7 mouse cellular contexts compared by ENCODE assay signal in genomic region chr2:26579714-26580113, GRCm38 (mm10). TPM values are rescaled to one million over a fixed set of nuclear protein-coding genes. Genes with fewer than 3 reads are reported as not detected.
DNase-seq lines count a peak whose midpoint lies in the region; ATAC-seq and TF ChIP-seq lines count a peak whose summit lies in the region.

Gene Egfl7, plus strand, starts transcription at chr2:26580014.

- no peaks in the 10 kb centered on the region for H3K36me3 ChIP-seq in thymus, adult 2 months (ENCODE audit: control insufficient read depth, insufficient read depth, low read length)
- no peaks in the 10 kb centered on the region for H3K36me3 ChIP-seq in forebrain, embryonic 12.5 days (replicated peaks)
- no peaks in the 10 kb centered on the region for H3K36me3 ChIP-seq in liver, embryonic 11.5 days (ENCODE audit: control insufficient read depth, insufficient read depth, low read length)

- no peak for TF ChIP-seq POLR2A in thymus, adult 2 months (IDR thresholded peaks at IDR 0.05; ENCODE audit: control insufficient read depth, extremely low read depth, insufficient read depth, low read length, poor library complexity)

- no peaks in the 10 kb centered on the region for H3K9me3 ChIP-seq in forebrain, embryonic 12.5 days
- no peaks in the 10 kb centered on the region for H3K9me3 ChIP-seq in liver, embryonic 11.5 days (ENCODE audit: control insufficient read depth, low read length)

- H3K4me1 ChIP-seq in thymus, adult 2 months (replicated peaks; ENCODE audit: control insufficient read depth, insufficient read depth, low read length) = peaks cover 10% of the 10 kb centered on the region
- peaks cover 10% of the 10 kb centered on the region for H3K4me1 ChIP-seq in forebrain, embryonic 12.5 days
- H3K4me1 ChIP-seq in liver, embryonic 11.5 days (replicated peaks; ENCODE audit: control insufficient read depth, insufficient read depth, low read length) = peaks cover 58% of the 10 kb centered on the region

- H3K27ac ChIP-seq in thymus, adult 2 months (ENCODE audit: control insufficient read depth, insufficient read depth, low read length) = no peak within 1 kb of the TSS
- no peak within 1 kb of the TSS for H3K27ac ChIP-seq in forebrain, embryonic 12.5 days
- H3K27ac ChIP-seq in liver, embryonic 11.5 days (ENCODE audit: low read depth, low read length) = peak within 1 kb of the TSS; percentile 41; the same call in 1 of the 2 replicates

- no peak for DNase-seq in thymus, adult 2 months
- no peak for DNase-seq in thymus, postnatal 36 days
- DNase-seq in liver, embryonic 11.5 days (ENCODE audit: low spot score) = no peak
- DNase-seq in embryo, embryonic 9.5 days (ENCODE audit: extremely low spot score) = no peak
- no peak for DNase-seq in ovary, postnatal 14 days (ENCODE audit: low spot score)

- H3K9ac ChIP-seq in forebrain, embryonic 12.5 days = no peak within 1 kb of the TSS
- no peak within 1 kb of the TSS for H3K9ac ChIP-seq in liver, embryonic 11.5 days (ENCODE audit: low read depth, low read length)

- ATAC-seq in forebrain, embryonic 12.5 days (ENCODE audit: low FRiP score) = no peak
- no peak for ATAC-seq in hematopoietic stem cell, adult 5-6 weeks (replicated peaks in 1 of 2; ENCODE audit: insufficient read depth in 1 of 2, low FRiP score in 2 of 2, low TSS enrichment in 1 of 2, low read depth in 1 of 2, poor library complexity in 2 of 2, severe bottlenecking in 2 of 2)
- ATAC-seq in liver, embryonic 11.5 days (replicated peaks; ENCODE audit: low FRiP score) = no peak

- H3K4me3 ChIP-seq in thymus, adult 2 months (ENCODE audit: control insufficient read depth, insufficient read depth, low read length) = no peak within 1 kb of the TSS
- H3K4me3 ChIP-seq in forebrain, embryonic 12.5 days (replicated peaks) = no peak within 1 kb of the TSS
- H3K4me3 ChIP-seq in liver, embryonic 11.5 days (ENCODE audit: low read depth, low read length) = no peak within 1 kb of the TSS

- WGBS in thymus, adult 2 months = 91% methylated on average over 1 of the region's 1 CpGs
- WGBS in forebrain, embryonic 12.5 days = 96% methylated on average over 1 of the region's 1 CpGs
- 80% methylated on average over 1 of the region's 1 CpGs for WGBS in liver, embryonic 11.5 days

- H3K4me2 ChIP-seq in forebrain, embryonic 12.5 days = no peak within 1 kb of the TSS
- H3K4me2 ChIP-seq in liver, embryonic 11.5 days = no peak within 1 kb of the TSS; the same call in 1 of the 2 replicates

- no peaks in the 10 kb centered on the region for H3K27me3 ChIP-seq in thymus, adult 2 months (ENCODE audit: control insufficient read depth, insufficient read depth, low read length)
- H3K27me3 ChIP-seq in forebrain, embryonic 12.5 days = no peaks in the 10 kb centered on the region
- no peaks in the 10 kb centered on the region for H3K27me3 ChIP-seq in liver, embryonic 11.5 days (replicated peaks; ENCODE audit: control insufficient read depth, insufficient read depth, low read length)

- no peak for TF ChIP-seq CTCF in thymus, adult 2 months (IDR thresholded peaks at IDR 0.05; ENCODE audit: borderline replicate concordance, control insufficient read depth, extremely low read depth, insufficient read depth, low read length, poor library complexity)

RNA-seq across cellular contexts. Expression of gene Egfl7, which starts in this region (rescaled TPM):
- polyA plus RNA-seq in thymus, adult 2 months (2012; rRNA removed) = 63.9 and 105 TPM in 2 replicates
- 47.9 and 54.9 TPM in 2 replicates for polyA plus RNA-seq in forebrain, embryonic 12.5 days (2016; fragmentation: Nextera tagmentation; extraction: Ambion mirVana)
- total RNA-seq in hematopoietic stem cell, adult 5-6 weeks (2017) = 145 and 179 TPM in 2 replicates
- 161 and 181 TPM in 2 replicates for polyA plus RNA-seq in liver, embryonic 11.5 days (2014; fragmentation: Nextera tagmentation; extraction: Ambion mirVana)
